Mouse (Mus musculus): Measurements from ENCODE around the gene Nmnat3. TPM values are rescaled to one million over a fixed set of nuclear protein-coding genes. Genes with fewer than 3 reads are reported as not detected.

Gene Nmnat3
- polyA plus RNA-seq, 1 experiment from 2014 or later, result 12.8 TPM

DNA sequence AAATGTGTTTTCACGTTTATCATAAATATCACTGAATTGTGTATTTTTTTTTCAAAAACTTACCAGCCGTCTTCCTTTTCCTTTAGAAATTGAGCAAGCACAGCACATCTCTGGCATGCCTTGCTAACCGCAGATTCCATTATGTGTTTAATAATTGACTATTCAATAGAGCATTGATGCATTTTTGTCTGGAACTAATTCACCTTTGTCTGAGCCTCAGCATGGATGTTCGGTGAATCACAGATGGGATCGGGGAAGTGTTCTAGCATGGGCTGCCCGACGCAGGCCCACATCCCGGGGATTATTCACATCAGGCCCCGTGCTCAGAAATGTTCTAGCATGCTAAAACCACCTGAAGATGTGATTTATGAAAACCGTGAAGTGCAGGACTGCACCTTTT is 12.2 kb upstream of the Nmnat3 start:
- no peaks in the 10 kb centered on the region for H3K4me1 ChIP-seq (replicated peaks; ENCODE audit: control insufficient read depth, insufficient read depth, low read length)
- ATAC-seq (replicated peaks; ENCODE audit: low FRiP score, low TSS enrichment, low read depth) (no peak), DNase-seq (ENCODE audit: low spot score) (no peak)
- H3K4me3 ChIP-seq (ENCODE audit: low read depth, low read length), result no peak overlapping the region
- H3K9me3 ChIP-seq (ENCODE audit: control insufficient read depth, low read length), result no peaks in the 10 kb centered on the region
- H3K4me2 ChIP-seq (ENCODE audit: low read length), result no peak overlapping the region
- no peaks in the 10 kb centered on the region for H3K27me3 ChIP-seq (replicated peaks; ENCODE audit: control insufficient read depth, insufficient read depth, low read length)
- H3K36me3 ChIP-seq (ENCODE audit: control insufficient read depth, insufficient read depth, low read length), result no peaks in the 10 kb centered on the region
- no peak overlapping the region for H3K9ac ChIP-seq (ENCODE audit: low read length)
- 83% methylated on average over 10 of the region's 10 CpGs for WGBS
- no peak overlapping the region for H3K27ac ChIP-seq (ENCODE audit: low read depth)

GRCm38 (mm10) chr9:98280162-98280561 is 7.1 kb upstream of the Nmnat3 start:
- ATAC-seq (replicated peaks; ENCODE audit: low FRiP score, low TSS enrichment, low read depth), result no peak
- H3K4me2 ChIP-seq (ENCODE audit: low read length), result no peak overlapping the region
- no peaks in the 10 kb centered on the region for H3K36me3 ChIP-seq (ENCODE audit: control insufficient read depth, insufficient read depth, low read length)
- no peak overlapping the region for H3K9ac ChIP-seq (ENCODE audit: low read length)
- H3K27ac ChIP-seq (ENCODE audit: low read depth), result no peak overlapping the region
- 43% methylated on average over 5 of the region's 5 CpGs for WGBS
- H3K9me3 ChIP-seq (ENCODE audit: control insufficient read depth, low read length), result no peaks in the 10 kb centered on the region
- H3K4me1 ChIP-seq (replicated peaks; ENCODE audit: control insufficient read depth, insufficient read depth, low read length), result no peaks in the 10 kb centered on the region
- H3K4me3 ChIP-seq (ENCODE audit: low read depth, low read length), result no peak overlapping the region
- no peak for DNase-seq (ENCODE audit: low spot score)
- H3K27me3 ChIP-seq (replicated peaks; ENCODE audit: control insufficient read depth, insufficient read depth, low read length), result no peaks in the 10 kb centered on the region

DNA sequence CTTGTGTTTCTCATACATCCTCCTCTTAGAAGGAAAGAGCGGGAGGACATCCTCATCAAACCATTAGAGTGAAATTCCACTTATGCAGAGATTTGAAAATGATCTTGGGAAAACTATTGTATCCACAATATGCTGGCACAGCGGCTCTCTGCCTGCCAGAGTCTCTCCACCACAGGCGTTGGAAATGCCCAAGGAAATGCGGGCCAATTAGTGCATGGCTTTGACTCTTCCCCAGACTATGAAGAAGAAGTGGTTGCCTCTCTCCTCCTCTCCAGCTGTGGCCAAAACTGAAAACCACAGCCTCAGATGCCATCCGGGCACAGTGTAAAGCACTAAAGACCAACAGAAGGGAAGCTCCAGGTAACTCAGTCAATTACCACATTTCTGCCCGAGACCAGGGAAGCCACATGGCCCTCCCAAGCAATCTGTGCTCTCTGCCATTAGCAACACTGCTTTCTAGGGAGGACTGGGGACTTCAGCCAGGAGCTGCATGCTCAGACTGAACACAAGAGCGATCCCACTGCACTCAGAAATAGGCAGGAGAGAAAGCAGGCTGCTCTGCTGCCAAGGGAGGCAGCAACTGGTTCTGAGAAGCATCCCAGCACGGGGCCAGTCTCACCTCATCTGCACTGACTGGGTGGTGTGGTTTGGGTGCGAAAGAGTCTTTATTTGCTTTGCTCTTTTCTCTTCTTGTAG is 1.5 kb upstream of the Nmnat3 start:
- H3K4me1 ChIP-seq (replicated peaks; ENCODE audit: control insufficient read depth, insufficient read depth, low read length), result no peaks in the 10 kb centered on the region
- H3K9me3 ChIP-seq (ENCODE audit: control insufficient read depth, low read length), result no peaks in the 10 kb centered on the region
- no peaks in the 10 kb centered on the region for H3K36me3 ChIP-seq (ENCODE audit: control insufficient read depth, insufficient read depth, low read length)
- WGBS, result 81% methylated on average over 9 of the region's 9 CpGs
- no peaks in the 10 kb centered on the region for H3K27me3 ChIP-seq (replicated peaks; ENCODE audit: control insufficient read depth, insufficient read depth, low read length)
- no peak overlapping the region for H3K9ac ChIP-seq (ENCODE audit: low read length)
- ATAC-seq (replicated peaks; ENCODE audit: low FRiP score, low TSS enrichment, low read depth) (no peak), DNase-seq (ENCODE audit: low spot score) (no peak)
- H3K4me3 ChIP-seq (ENCODE audit: low read depth, low read length), result no peak overlapping the region
- no peak overlapping the region for H3K27ac ChIP-seq (ENCODE audit: low read depth)
- no peak overlapping the region for H3K4me2 ChIP-seq (ENCODE audit: low read length)

DNA sequence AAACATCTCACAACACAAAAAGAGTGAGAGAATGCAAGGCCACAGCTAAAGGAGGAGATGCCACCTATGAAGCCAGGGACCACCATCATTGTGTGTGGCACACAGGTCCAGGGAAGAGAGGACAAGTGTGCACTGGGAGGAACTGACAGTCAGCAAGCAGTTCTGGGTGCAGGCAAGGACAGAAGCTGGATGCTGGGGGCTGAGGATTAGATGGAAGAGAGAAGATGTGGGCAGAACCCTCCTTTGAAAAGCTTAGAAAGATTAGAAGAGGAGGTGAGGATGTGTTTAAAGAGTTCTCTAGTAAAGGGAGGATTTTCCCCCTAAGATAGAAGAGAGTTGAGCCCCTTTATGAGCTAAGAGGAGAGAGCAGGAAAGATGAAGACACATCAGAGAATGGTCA is 2.4 kb downstream of the Nmnat3 start:
- no peaks in the 10 kb centered on the region for H3K4me1 ChIP-seq (replicated peaks; ENCODE audit: control insufficient read depth, insufficient read depth, low read length)
- H3K27me3 ChIP-seq (replicated peaks; ENCODE audit: control insufficient read depth, insufficient read depth, low read length), result no peaks in the 10 kb centered on the region
- H3K4me3 ChIP-seq (ENCODE audit: low read depth, low read length), result no peak overlapping the region
- ATAC-seq (replicated peaks; ENCODE audit: low FRiP score, low TSS enrichment, low read depth), result no peak
- H3K27ac ChIP-seq (ENCODE audit: low read depth), result no peak overlapping the region
- no peaks in the 10 kb centered on the region for H3K36me3 ChIP-seq (ENCODE audit: control insufficient read depth, insufficient read depth, low read length)
- no peak overlapping the region for H3K9ac ChIP-seq (ENCODE audit: low read length)
- no peak overlapping the region for H3K4me2 ChIP-seq (ENCODE audit: low read length)
- no peaks in the 10 kb centered on the region for H3K9me3 ChIP-seq (ENCODE audit: control insufficient read depth, low read length)
- DNase-seq (ENCODE audit: low spot score), result no peak

GRCm38 (mm10) chr9:98290591-98290990 is 3.4 kb downstream of the Nmnat3 start:
- H3K4me3 ChIP-seq (ENCODE audit: low read depth, low read length), result no peak overlapping the region
- no peak overlapping the region for H3K27ac ChIP-seq (ENCODE audit: low read depth)
- no peak overlapping the region for H3K9ac ChIP-seq (ENCODE audit: low read length)
- 70% methylated on average over 1 of the region's 1 CpGs for WGBS
- no peaks in the 10 kb centered on the region for H3K4me1 ChIP-seq (replicated peaks; ENCODE audit: control insufficient read depth, insufficient read depth, low read length)
- ATAC-seq (replicated peaks; ENCODE audit: low FRiP score, low TSS enrichment, low read depth) (no peak), DNase-seq (ENCODE audit: low spot score) (no peak)
- no peaks in the 10 kb centered on the region for H3K27me3 ChIP-seq (replicated peaks; ENCODE audit: control insufficient read depth, insufficient read depth, low read length)
- no peak overlapping the region for H3K4me2 ChIP-seq (ENCODE audit: low read length)
- H3K36me3 ChIP-seq (ENCODE audit: control insufficient read depth, insufficient read depth, low read length), result no peaks in the 10 kb centered on the region
- H3K9me3 ChIP-seq (ENCODE audit: control insufficient read depth, low read length), result no peaks in the 10 kb centered on the region

DNA sequence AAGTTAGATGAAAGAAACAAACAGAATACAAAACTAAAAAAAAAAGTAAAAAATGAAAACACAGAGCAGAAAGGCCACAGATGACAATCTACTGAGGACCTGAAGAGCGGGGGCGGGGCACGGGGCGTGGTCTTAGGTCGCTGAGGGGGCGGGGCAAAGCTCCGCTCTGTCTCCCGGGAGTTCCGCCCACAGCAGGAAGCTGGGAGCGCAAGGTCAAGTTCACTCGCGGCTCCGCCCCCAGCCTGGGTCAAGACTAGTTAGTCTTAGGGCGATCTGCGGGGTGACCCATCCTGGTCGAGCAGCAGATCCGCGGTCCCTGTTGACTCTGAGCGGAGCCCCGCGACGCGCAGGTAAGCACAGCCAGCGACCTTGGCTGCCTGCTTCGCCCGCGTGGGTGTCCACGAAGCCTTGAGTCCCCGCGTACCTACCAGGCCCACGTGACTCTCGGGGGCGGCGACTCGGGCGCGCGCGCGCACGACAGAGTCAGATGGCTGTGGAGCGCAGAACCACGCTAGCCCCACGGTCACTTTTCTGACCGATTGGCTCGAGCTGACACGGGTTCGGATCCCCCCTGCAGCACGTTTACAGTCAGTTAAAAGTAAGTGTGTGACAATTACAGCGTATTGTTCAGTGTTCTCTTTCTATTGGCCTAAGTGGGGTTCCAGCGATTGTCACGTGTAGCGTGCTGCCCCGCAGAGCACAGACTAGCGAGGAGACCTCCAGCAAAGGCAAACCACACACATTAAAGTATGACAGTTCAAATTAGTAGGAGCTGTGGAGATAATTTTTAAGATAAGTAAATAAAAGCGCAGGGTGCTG is 9.4 kb downstream of the Nmnat3 start:
- H3K27ac ChIP-seq (ENCODE audit: low read depth), result peak overlapping the region; percentile 70
- H3K9me3 ChIP-seq (ENCODE audit: control insufficient read depth, low read length), result no peaks in the 10 kb centered on the region
- H3K36me3 ChIP-seq (ENCODE audit: control insufficient read depth, insufficient read depth, low read length), result no peaks in the 10 kb centered on the region
- peak overlapping the region; percentile 83 for H3K4me2 ChIP-seq (ENCODE audit: low read length)
- DNase-seq (ENCODE audit: low spot score) (peak; percentile 92), ATAC-seq (replicated peaks; ENCODE audit: low FRiP score, low TSS enrichment, low read depth) (peak; percentile 91)
- peaks cover 6% of the 10 kb centered on the region for H3K4me1 ChIP-seq (replicated peaks; ENCODE audit: control insufficient read depth, insufficient read depth, low read length)
- WGBS, result under 1% methylated on average over 56 of the region's 56 CpGs
- no peaks in the 10 kb centered on the region for H3K27me3 ChIP-seq (replicated peaks; ENCODE audit: control insufficient read depth, insufficient read depth, low read length)
- peak overlapping the region; percentile 64 for H3K4me3 ChIP-seq (ENCODE audit: low read depth, low read length)
- peak overlapping the region; percentile 61 for H3K9ac ChIP-seq (ENCODE audit: low read length)

GRCm38 (mm10) chr9:98297234-98297936 is 10.2 kb downstream of the Nmnat3 start:
- peaks cover 6% of the 10 kb centered on the region for H3K4me1 ChIP-seq (replicated peaks; ENCODE audit: control insufficient read depth, insufficient read depth, low read length)
- H3K9me3 ChIP-seq (ENCODE audit: control insufficient read depth, low read length), result no peaks in the 10 kb centered on the region
- no peak overlapping the region for H3K27ac ChIP-seq (ENCODE audit: low read depth)
- H3K9ac ChIP-seq (ENCODE audit: low read length), result peak overlapping the region; percentile 61
- H3K27me3 ChIP-seq (replicated peaks; ENCODE audit: control insufficient read depth, insufficient read depth, low read length), result no peaks in the 10 kb centered on the region
- H3K4me2 ChIP-seq (ENCODE audit: low read length), result peak overlapping the region; percentile 83
- ATAC-seq (replicated peaks; ENCODE audit: low FRiP score, low TSS enrichment, low read depth), result peak; percentile 59; the same call in 1 of the 2 replicates
- DNase-seq (ENCODE audit: low spot score), result peak; percentile 65
- 13% methylated on average over 11 of the region's 12 CpGs for WGBS
- no peaks in the 10 kb centered on the region for H3K36me3 ChIP-seq (ENCODE audit: control insufficient read depth, insufficient read depth, low read length)
- peak overlapping the region; percentile 64 for H3K4me3 ChIP-seq (ENCODE audit: low read depth, low read length)

DNA sequence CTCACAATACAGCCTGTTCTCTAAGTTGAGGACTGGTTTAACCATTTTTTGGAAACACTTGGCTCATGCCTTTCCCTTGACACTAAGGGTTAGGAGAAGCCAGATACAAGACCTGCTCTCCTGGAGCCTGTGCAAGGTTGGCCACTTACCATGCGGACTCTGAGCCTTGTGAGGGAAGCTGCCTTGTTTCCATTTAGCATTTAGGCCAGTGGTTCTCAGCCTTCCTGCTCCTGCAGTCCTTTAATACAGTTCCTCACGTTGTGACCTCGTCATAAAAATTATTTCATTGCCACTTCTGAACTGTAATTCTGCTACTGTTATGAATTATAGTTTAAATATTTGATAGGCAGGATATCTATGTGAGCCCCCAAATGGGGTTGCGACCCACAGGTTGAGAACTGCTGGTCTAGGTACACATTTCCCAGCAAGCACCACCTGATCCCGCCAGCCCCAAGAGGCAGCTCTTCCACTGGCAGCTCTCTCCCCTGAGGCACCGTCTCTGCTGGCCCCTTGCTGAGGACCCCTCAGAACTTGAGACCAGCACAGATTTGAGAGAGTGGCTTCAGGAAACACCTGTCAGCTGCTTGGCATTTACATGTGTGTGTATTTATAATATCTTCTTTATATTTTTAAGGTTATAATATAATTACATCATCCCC is 10.8 kb downstream of the Nmnat3 start:
- no peak for DNase-seq (ENCODE audit: low spot score)
- Histone ChIP-seq H3K27me3 (replicated peaks; ENCODE audit: control insufficient read depth, insufficient read depth, low read length) (no peaks in the 10 kb centered on the region), H3K4me3 (ENCODE audit: low read depth, low read length) (no peak overlapping the region), H3K27ac (ENCODE audit: low read depth) (no peak overlapping the region), H3K4me2 (ENCODE audit: low read length) (peak overlapping the region; percentile 83; the same call in 1 of the 2 replicates), H3K36me3 (ENCODE audit: control insufficient read depth, insufficient read depth, low read length) (no peaks in the 10 kb centered on the region), H3K9ac (ENCODE audit: low read length) (no peak overlapping the region), H3K9me3 (ENCODE audit: control insufficient read depth, low read length) (no peaks in the 10 kb centered on the region), H3K4me1 (replicated peaks; ENCODE audit: control insufficient read depth, insufficient read depth, low read length) (peaks cover 6% of the 10 kb centered on the region)
- 71% methylated on average over 6 of the region's 6 CpGs for WGBS
- no peak for ATAC-seq (replicated peaks; ENCODE audit: low FRiP score, low TSS enrichment, low read depth)

All from intestine, embryonic 14.5 days (tissue).